Mouse (Mus musculus): ENCODE data around the gene Rab4b.
A peak's percentile ranks its signal among the peaks of the same experiment; 100 is the strongest.

Rab4b gene

DNA sequence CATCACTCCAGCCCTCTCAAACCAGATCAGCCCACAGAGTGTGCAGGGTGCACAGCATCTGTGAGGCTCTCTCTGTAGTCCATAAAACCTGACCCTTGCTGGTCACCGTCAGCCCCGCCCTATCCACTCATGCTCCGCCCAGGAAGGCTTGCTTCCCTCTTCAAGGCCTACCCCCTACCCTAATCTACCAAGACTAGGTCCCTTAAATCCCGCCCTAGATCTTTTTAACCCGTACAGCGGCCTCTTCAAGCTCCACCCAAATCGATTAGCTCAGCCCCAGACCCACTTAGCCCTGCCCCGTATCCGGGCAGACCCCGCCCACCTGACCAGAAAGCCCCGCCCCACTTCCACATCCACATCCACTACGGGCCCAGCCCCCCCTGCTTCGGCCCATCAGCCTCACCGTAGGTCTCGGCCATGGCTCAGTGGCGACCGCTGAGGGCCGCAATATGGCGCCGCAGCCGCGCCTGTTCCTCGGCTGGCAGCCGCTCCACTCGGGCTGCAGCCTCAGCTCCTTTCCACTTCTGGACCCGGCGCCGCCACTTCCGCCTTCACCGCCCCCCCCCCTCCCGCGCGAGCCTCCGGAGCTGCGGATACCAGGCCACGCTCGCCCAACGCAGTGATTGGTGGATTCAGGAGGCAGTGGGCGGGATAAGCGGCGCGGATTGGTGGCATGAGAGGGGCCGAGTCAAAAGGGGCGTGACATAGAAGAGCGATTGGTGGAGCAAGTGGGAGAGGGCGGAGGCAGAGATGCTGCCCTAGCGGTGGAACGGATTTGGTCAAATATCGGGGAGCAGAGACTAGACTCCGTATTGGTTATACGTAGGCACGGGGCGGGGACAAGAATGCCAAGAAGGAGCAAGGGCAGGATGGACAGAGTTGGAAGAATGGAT lies at the start of gene Rab4b:
TSS of gene Rab4b (minus strand) at position 573 of the 893 bp plus-strand sequence.
- DNase-seq = peak; percentile 100

- DNase-seq = peak; percentile 97
Measured at GRCm38 (mm10) chr7:27228281-27228821, 49.7 kb upstream of the Rab4b start, which contains the start of gene Itpkc. Itpkc (minus strand) TSS chr7:27228661.

DNA sequence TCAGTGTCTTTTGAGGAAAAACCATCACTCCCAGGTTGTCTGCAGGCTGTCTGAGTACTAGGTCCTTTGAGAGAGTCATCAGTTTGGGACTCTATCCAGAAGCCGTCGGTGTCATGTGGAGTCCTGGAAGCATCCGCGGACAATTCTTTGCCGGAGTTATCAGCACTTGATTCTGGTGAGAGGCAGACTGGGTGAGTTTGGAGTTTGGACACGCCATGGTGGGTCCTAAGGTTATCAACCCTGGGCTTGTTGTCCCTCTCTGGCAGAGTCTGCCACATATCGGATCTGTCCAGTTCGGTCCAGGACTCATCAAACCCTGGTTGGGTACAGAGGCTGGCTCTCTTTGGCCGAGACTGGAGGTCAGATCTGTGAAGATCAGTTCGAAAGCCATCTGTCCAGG lies 49.0 kb upstream of the Rab4b start:
- no peak for DNase-seq

DNA sequence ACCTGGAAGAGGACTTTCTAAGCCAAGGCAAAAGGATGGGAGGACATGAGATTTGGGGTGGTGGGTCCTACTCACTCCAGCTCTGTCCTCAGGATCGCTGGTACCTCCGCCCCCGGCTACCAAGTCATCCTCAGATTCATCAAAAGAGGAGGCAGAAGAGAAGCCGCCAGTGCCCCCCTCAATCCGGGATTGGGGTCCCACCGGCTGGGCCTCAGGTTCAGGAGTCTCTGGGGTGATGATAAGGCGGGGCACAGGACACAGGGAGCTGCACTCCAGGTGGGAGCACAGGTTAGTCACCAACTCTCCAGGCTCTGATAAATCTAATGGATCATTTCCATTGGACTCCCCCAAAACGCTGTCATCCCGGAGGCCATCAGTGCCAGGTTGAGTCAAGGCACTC lies 48.6 kb upstream of the Rab4b start:
- no peak for DNase-seq

GRCm38 (mm10) chr7:27224877-27225575 lies 46.3 kb upstream of the Rab4b start:
- DNase-seq = no peak

DNA sequence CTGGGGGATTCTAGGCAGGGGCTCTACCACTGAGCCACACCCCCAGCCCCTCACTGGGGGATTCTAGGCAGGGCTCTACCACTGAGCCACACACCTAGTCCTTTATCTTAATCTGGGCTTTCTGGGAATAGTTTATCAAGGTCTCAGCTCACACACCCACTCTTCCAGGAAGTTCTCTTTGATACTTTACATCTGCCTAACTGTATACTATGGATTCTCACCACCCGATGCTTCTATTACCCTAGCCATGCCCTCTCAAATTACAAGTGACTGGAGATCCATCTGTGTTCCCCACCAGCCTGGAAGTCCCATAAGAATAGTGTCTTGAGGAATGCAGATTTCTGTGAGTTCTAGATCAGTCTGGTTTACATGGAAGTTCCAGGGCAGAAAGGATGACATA lies 43.8 kb upstream of the Rab4b start:
- DNase-seq = no peak

DNA sequence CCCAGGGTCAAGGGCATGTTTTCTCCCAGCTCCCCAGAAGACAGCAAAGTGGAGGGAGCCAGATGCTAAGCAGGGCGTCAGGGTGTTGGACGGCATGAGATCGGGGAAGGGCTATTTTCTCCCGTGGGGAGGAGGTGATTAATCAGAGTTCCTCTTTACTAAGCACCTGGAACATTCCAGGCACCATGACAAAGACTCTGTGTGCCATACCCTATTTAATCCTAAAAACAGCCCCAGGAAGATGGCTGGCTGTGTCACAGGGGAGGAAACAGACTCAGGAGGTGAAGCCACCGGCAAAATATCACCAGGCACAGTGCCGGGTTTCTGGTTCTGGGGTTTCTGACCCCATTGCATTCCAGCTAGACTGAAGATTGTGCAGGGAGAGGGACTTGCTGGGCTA lies 43.2 kb upstream of the Rab4b start:
- no peak for DNase-seq

DNA sequence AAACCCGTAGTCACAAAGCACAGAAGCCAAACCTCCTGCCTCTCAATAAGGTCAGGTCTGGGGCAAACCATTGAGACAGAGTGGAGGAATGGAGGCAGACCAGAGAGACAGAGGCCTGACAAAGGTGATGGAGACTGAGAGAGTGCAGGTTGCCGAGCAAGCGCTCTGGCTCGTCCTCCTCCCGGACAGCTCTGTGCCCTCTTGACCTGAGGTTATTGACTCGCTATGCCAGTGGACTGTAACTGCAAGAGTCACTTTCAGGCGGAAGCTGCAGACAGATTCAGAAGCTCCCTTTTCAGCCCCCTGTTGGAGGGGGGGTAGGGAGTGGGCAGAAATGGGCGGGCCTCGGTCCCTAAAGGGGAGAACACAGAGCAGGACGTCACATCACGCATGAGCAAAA lies 41.2 kb upstream of the Rab4b start:
- no peak for DNase-seq

GRCm38 (mm10) chr7:27218586-27218985 lies 39.9 kb upstream of the Rab4b start:
- DNase-seq = no peak

DNA sequence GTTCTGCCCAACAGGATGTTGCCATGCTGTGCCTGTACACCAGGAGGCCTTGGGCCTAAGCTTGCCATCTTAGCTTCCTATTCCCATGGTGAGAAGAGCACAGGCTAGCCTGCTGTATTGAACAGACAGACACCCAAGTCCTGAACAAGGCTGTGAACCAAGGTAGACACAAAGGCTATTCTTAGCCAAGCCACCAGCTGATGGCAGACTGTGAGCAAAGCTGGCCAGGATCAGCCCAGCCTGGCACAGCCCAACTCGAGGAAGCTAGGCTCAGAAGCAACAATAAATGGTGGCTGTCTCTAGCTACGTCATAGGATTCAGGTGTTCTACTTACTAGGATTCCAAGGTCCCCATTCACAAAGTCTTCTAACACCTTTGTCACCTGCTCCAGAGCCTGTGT lies 33.9 kb upstream of the Rab4b start:
- no peak for DNase-seq

- no peak for DNase-seq
Measured at GRCm38 (mm10) chr7:27203730-27204449, 25.2 kb upstream of the Rab4b start.

- no peak for DNase-seq
Measured at GRCm38 (mm10) chr7:27198779-27199178, 20.1 kb upstream of the Rab4b start.

- no peak for DNase-seq
Measured at GRCm38 (mm10) chr7:27198355-27198754, 19.7 kb upstream of the Rab4b start.

- DNase-seq = no peak
Measured at GRCm38 (mm10) chr7:27197634-27198033, 18.9 kb upstream of the Rab4b start.

GRCm38 (mm10) chr7:27197136-27197535 lies 18.4 kb upstream of the Rab4b start:
- no peak for DNase-seq

DNA sequence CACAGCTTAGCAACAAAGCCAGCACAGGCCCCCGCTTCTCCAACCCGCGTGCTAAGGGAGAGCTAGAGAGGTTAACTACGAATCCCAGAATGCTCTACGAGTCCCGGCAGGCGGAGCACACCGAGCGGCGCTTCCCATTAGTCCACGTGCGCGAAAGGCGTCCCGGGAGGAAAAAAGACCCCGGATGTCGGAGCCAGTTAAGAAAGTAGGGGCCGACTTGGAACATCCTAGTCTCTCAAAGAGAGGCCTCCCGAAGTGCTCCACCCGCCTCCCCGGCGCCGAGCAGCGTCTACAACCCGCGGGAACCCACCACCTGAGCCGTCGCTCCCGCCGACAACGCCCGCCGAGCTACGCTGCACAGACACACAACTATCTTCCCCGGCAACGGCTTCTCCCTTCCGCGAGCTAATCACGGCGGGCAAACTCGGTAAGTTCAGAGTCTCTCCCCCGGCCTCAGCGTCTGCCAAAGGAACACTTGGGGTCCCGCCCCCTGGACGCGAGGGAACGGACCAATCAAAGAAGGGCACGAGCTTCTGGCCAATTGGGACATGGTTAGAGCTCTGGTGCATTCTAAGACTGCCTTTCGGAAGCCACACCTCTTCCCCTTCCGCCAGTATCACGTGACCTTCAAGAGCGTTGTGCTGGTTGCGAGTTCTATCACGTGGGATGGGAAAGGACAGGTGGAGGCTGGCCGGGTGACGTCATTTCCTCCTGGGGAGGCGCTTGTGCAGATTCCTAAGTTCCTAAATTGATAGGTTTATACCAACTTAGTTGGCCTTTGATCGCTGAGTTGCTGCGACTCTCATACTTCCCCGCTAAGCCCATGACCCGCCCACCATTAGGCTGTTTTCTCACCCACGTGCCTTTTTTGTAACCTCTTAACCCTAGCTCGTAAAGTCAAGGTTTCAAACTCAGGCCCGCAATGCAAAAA lies 17.2 kb upstream of the Rab4b start, which contains the start of the genes BC024978 and Snrpa:
TSS of gene BC024978 (plus strand) at position 101 of the 931 bp plus-strand sequence.
TSS of gene Snrpa (minus strand) at position 591 of the 931 bp plus-strand sequence.
- DNase-seq = peak; percentile 100

DNA sequence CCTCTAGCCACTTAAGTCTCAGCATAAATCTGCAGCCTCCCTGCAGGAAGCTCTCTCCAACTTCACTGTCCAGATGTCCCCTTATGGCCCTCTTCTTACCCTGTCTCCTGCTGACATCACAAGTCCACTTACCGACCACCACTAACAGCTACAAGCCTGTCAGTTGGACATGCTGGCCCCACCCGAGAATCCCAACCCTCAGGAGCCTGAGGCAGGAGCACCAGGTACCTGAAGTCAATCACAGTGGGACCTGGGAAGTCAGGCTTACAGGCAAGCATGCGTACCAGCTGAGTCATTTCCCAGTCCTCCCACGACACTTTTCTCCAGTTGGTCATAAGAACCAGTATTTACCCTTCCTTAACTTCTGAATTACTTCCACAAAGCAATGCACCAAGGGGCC lies 15.0 kb upstream of the Rab4b start:
- no peak for DNase-seq

DNA sequence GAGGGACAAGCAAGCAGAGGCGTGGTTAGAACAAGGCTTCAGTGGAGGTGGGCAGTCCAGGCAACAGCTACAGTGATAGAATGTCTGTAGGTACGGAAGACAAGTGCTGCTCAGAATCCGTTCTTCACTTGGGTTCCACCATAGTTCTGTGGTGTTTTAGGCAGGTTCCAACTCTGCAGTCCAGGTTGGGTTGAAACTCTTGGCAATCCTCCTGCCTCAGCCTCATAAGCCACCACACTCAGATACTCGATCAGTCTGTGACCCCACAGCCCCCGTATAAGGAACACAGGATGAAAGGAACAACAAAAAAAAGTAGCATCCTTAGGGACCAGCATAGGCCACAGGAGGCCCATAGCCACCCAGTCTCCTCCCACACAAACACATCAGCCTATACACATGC lies 13.7 kb upstream of the Rab4b start:
- DNase-seq = no peak

GRCm38 (mm10) chr7:27189271-27189931 lies 10.7 kb upstream of the Rab4b start:
- peak; percentile 5 for DNase-seq

DNA sequence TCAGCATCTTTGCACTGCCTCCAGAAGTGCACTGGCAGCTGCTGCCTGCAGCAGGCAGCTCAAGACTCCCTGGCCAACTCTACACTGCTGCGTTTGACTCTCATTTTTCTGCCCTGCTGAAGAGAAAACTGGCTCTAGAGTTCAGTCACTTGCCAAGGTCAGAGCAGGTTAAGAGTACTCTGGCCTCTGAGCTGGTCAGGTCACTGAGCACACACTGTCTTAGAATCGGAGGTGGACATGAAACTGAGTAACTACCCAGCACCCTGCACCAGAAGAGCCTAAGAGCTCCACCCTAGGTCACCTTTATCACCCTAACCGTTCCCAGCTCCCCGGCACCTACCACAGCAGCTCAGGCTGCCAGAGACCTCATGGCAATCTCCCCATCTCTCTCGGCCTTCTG lies 7.3 kb upstream of the Rab4b start:
- no peak for DNase-seq

DNA sequence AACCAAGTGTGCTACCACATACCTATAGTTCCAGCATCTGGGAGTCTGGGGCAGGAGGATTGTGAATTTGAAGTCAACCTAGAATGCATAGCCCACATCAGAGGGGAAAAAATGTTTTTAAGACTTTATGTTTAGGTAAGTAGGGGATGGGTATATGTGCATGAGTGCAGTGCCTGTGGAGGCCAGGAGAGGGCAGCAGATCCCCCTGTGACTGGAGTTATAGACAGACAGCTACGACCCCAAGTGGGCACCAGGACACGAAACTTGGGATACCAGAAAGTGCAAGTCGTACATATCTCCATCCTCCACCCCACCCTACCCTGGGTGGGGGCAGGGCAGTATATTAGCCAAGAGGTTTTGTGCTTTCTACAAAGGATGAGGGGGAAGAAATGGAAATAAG lies 6.3 kb upstream of the Rab4b start:
- peak; percentile 44 for DNase-seq

Data from retina, postnatal 1 day (tissue).